Mouse (Mus musculus): ENCODE results near the gene Ramp2.

DNA sequence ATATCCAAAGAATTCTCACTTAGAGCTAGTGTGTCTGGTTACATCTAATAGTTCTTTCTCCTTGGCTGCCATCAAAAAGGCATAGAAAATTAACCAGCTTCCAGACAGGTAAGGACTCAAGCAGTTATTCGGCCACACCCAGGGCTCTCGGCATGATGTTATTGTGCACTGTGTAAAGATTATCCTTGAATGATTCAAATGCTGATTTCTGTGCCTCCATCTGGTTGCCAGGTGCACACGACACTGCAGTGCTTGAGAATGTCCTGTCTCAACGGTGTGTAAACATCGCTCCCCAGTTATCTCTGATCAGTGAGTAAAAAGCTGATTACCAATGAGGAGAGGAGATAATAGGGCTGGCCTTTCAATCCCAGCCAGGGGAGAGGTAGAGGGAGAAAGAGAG, 61.9 kb downstream of the Ramp2 start:
- no peak for TF ChIP-seq CTCF (conservative IDR thresholded peaks at IDR 0.05; ENCODE audit: insufficient read depth, insufficient read length, low read depth, low read length)
- TF ChIP-seq POLR2A (IDR thresholded peaks at IDR 0.05; ENCODE audit: low read depth, low read length), result no peak

Data from kidney, adult 2 months (tissue).